Comparison of ENCODE assay signal across 10 mouse cellular contexts in genomic region chr14:96962426-96963073, GRCm38 (mm10).
A peak's percentile ranks its signal among the peaks of the same experiment; 100 is the strongest.
DNase-seq lines count a peak whose midpoint lies in the region; ATAC-seq and TF ChIP-seq lines count a peak whose summit lies in the region.
"Had no signal": no experiment of that assay in that cellular context is flagged by ENCODE, and none has a peak within 500 bp of the region (broad histone marks: within the 10 kb centered on the region; RNA-seq: fewer than 3 reads in every experiment).

No protein-coding gene starts in this region.

- peak overlapping the region; percentile 27; the same call in 1 of the 2 replicates for H3K4me2 ChIP-seq in kidney, embryonic 15.5 days
- no peak overlapping the region for H3K4me2 ChIP-seq in midbrain, embryonic 15.5 days
- H3K4me2 ChIP-seq: stomach, embryonic 15.5 days had no signal

- H3K9ac ChIP-seq in kidney, embryonic 15.5 days: no peak overlapping the region
- no peak overlapping the region for H3K9ac ChIP-seq in midbrain, embryonic 15.5 days
- H3K9ac ChIP-seq: stomach, embryonic 15.5 days had no signal

- H3K27ac ChIP-seq in kidney, embryonic 15.5 days: no peak overlapping the region
- no peak overlapping the region for H3K27ac ChIP-seq in midbrain, embryonic 15.5 days
- H3K27ac ChIP-seq: stomach, embryonic 15.5 days had no signal

- H3K36me3 ChIP-seq in kidney, embryonic 15.5 days: no peaks in the 10 kb centered on the region
- H3K36me3 ChIP-seq in G1E (replicated peaks): no peaks in the 10 kb centered on the region
- no peaks in the 10 kb centered on the region for H3K36me3 ChIP-seq in midbrain, embryonic 15.5 days (replicated peaks)
- H3K36me3 ChIP-seq: stomach, embryonic 15.5 days had no signal

- TF ChIP-seq CTCF in G1E (IDR thresholded peaks at IDR 0.05; ENCODE audit: low read depth, low read length): no peak

- ATAC-seq in kidney, embryonic 15.5 days (replicated peaks; ENCODE audit: low FRiP score): no peak
- ATAC-seq in G1E (ENCODE audit: extremely low read depth, insufficient number of reproducible peaks, low FRiP score, poor library complexity, severe bottlenecking): peak; percentile 56
- ATAC-seq in midbrain, embryonic 15.5 days (replicated peaks): 0 out of 2 replicates have a peak, but pooled peaks have one; percentile 52

- H3K4me1 ChIP-seq in kidney, embryonic 15.5 days: no peaks in the 10 kb centered on the region
- H3K4me1 ChIP-seq in G1E (ENCODE audit: insufficient read depth, low read depth, low read length): no peaks in the 10 kb centered on the region
- no peaks in the 10 kb centered on the region for H3K4me1 ChIP-seq in midbrain, embryonic 15.5 days
- H3K4me1 ChIP-seq: stomach, embryonic 15.5 days had no signal

- no peak for DNase-seq in kidney, adult 18-20 months
- no peak for DNase-seq in G1E (ENCODE audit: low spot score)
- peak; percentile 22 for DNase-seq in c-Kit-positive CD71-negative TER-119-negative erythroid progenitor cells, embryonic 14.5 days (ENCODE audit: low read depth)
- no peak for DNase-seq in urinary bladder, postnatal 36 days (ENCODE audit: low spot score in 2 of 2)
- no peak for DNase-seq in ovary, postnatal 36 days (ENCODE audit: low spot score)
- DNase-seq: heart, adult 11 months; lung, adult 18-20 months had no signal

- no peaks in the 10 kb centered on the region for H3K9me3 ChIP-seq in kidney, embryonic 15.5 days (replicated peaks)
- no peaks in the 10 kb centered on the region for H3K9me3 ChIP-seq in G1E (replicated peaks)
- H3K9me3 ChIP-seq in midbrain, embryonic 15.5 days: no peaks in the 10 kb centered on the region
- H3K9me3 ChIP-seq: stomach, embryonic 15.5 days had no signal

- WGBS in kidney, embryonic 15.5 days: 36% methylated on average over 8 of the region's 8 CpGs
- WGBS in midbrain, embryonic 15.5 days: 18% methylated on average over 8 of the region's 8 CpGs

- H3K4me3 ChIP-seq in kidney, embryonic 15.5 days (replicated peaks): no peak overlapping the region
- no peak overlapping the region for H3K4me3 ChIP-seq in G1E (ENCODE audit: low read depth, low read length)
- H3K4me3 ChIP-seq in midbrain, embryonic 15.5 days: no peak overlapping the region
- H3K4me3 ChIP-seq: stomach, embryonic 15.5 days had no signal

- H3K27me3 ChIP-seq in kidney, embryonic 15.5 days: no peaks in the 10 kb centered on the region
- no peaks in the 10 kb centered on the region for H3K27me3 ChIP-seq in G1E (ENCODE audit: insufficient read depth, low read length)
- no peaks in the 10 kb centered on the region; the same call in 1 of the 2 replicates for H3K27me3 ChIP-seq in midbrain, embryonic 15.5 days (replicated peaks)
- H3K27me3 ChIP-seq: stomach, embryonic 15.5 days had no signal
